Mouse (Mus musculus) layer of hippocampus, adult 8-10 months (tissue): Measurements from ENCODE around the gene Fgfr2. TPM values are rescaled to one million over a fixed set of nuclear protein-coding genes. Genes with fewer than 3 reads are reported as not detected.

Experiments used
- DNase-seq, 2 experiments: peaks; one replicate each; pipeline ENCODE4 v3.0.0; 2022; ENCODE audit warnings: low spot score in 2 of 2
- total RNA-seq, 4 experiments: library from RNA; stranded (reverse); gene quantifications; 2 replicates each; pipeline ENCODE4 v1.2.4; 2022

The Fgfr2 gene
- total RNA-seq, 4 experiments from 2014 or later: 60.7 to 72.9 (median 65.8) TPM

DNA sequence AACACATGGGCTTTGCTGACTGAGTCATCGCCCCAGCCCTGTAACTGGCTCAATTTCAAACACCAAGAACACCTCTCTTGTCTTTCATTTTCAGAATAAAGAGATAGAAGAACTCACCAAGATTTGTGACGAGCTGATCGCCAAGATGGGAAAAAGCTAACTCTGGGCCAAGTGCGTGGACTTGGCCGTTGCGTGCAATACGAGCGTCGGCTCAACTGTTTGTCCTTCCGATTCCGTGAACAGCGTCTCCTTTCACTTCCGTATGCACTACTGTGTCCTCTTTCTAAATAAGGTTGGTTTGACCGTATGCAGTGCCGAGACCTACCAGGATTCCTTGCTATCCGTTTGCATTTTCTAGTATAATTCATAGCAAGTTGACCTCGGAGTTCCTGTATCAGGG, 2359.0 kb downstream of the Fgfr2 start:
- DNase-seq: no peak

DNA sequence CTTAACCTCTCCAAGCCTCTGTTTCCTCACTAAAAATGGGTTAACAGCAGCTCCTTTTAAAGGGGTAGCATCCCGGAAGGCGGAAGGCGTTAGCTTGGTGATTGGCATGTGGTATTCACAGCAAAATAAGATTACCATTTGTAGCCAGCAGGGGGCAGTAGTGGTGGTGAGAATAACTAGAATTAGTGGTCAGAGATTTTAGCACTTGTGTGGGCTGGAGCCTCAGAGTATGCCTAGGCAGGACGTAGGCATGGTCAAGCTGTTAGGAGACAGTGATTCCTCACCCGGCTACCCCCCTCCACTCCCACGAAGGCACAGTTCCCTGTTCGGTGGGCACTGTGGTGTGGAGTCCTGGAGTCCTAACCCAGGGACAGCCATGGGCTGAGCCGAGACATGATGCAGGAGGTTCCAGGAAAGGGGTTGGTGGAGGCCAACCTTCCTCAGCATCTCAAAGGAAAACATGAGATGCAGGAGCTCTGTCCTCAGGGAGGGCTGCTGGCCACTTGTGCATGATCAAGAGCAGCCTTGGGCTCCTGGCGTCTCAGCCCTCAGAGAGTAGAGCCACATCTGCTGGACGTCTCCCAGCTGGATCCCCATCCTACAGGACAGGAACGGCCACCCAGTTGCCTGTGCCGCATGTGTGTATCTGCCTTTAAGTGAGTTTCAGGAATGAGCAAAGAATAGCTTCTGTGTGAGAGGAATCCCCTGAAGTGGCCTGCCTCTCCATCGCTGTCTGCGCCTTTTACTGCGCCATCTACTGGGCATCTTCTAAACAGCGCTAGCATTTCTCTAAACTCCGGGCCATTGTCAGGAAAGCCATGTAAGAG, 2360.9 kb downstream of the Fgfr2 start:
- DNase-seq: peak; percentile 58 to 77

DNA sequence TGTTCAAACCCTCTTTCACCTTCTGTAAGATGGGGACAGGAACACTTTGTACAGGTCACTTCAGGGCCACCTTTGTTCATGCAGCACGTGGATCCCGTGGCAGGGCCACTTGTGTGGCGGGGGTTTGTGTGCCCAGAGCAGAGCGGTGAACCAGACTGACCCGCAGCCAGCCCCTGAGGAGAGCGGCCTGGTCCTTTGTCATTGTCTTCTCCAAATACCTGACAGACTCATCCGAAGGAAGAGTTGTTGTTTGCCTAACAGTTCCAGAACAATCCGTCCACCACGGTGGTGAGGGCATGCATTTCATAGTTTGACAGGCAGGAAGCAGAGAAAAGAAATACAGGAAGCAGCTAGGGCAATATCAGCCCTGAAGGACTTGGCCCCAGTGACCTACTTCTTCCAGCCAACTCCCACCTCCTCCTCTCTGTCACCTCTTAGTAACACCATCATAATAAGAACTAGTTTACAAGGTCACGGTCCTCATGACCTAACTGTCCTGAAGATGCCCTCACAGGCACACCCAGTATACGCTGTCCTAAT, 2365.8 kb downstream of the Fgfr2 start:
- no peak for DNase-seq

DNA sequence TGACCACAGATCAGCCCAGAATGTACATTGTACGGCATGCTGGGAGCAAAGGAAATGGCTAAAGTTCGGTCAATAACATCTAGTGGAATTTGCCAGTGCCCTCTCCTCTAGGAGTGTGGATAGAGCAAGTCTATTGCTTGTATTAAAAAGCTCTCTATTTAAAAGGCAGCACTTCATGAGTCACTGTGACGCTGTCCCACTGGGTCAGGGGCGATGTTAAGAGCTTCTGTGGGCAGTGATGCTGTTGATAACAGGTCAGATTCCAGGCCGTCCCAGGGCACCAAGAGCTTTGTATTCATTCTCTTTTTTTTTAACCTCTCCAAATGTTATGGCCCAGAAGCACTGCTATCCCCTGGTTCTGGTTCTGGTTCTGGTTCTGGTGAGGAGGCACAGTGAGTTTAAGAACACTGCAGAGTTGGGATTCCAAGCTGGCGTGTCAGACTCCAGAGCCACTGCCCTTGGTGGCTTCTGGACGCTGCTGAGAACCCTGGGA, 2366.8 kb downstream of the Fgfr2 start:
- DNase-seq: no peak

DNA sequence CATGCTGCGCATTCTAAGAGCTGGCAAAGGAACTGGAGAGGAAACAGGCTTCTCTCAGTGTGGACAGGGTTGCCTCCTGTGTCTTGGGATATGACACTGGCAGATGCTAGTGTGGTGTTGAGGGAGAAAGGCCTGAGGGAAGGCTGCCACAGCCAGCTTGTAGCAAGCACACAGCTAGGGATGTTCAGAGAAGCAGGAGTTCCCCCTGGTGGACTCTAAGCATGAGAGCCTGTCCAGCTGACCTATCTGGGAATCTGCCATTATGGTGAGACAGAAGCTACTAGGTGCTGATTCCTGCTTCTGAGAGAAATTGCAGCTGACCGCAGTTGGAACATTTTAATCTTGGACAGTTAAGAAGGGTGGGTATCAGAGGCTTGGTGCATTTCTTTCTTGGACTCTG, 2368.4 kb downstream of the Fgfr2 start:
- no peak for DNase-seq

DNA sequence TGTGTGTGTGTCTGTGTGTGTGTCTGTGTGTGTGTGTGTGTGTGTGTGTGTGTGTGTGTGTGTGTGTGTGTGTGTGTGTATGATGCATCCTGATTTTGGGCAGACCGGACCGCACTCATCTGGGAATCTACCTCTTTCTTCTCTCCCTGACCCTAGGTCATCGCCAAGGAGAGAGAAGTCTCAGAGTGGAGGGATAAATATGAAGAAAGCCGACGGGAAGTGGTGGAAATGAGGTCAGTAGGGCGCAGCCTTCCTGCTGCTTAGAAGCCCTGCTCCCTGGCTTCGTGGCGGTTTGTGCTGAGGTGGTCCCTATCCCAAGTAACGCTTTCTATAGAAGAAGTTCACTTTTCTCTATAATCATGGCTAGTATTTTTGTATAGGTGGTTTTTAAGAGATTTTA, 2371.5 kb downstream of the Fgfr2 start:
- DNase-seq: no peak

DNA sequence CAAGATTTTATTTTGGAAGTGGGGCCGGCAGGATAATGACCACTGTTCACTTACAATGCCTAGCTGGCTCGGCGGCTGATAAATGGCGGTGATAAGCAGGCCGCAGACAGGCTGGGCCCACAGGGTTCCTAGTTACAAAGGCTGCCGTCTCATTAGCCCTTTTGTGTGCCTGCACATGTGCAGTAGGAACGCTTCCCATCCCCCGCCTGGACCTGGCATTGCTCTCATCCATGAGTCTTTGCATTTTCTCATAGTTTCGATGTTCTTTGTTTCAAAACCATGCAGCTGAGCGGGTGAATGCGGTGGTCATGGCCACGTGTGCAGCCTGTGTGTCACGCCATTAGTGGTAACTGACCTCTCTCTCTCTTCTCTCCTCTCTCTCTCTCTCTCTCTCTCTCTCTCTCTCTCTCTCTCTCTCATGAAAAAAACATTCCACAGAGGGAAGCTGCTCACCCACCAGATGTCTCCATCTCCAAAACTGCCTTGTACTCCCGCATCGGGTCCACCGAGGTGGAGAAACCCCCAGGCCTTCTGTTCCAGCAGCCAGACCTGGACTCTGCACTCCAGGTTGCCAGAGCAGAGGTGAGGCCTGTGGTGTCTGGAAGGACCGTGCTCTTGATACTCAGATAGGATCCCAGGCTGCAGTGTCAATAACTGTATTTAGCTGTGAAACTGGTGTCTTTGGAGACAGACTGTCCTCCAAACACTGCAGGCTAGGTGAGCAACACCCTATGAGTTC, 2372.2 kb downstream of the Fgfr2 start:
- peak in 1 of 2 experiments; percentile 35 for DNase-seq

DNA sequence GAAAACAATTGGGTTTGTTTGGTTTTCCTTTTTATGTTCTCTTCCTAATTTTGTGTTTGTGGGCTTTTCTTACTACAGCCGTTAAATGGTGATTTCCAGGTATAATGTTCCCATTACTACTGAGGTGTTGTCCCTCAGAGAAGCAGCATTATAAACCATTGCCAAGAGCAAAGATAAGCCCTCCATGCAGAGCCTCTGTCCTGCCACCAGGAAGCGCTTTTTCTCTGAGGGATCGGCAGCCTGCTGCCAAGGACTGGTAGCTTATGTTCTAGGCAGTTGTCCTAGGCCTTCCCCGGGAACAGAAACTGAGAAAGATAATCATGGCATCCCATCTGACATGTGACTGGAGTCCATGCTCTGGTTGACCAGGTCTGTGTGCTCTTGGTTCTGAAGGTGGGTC, 2374.0 kb downstream of the Fgfr2 start:
- no peak for DNase-seq

DNA sequence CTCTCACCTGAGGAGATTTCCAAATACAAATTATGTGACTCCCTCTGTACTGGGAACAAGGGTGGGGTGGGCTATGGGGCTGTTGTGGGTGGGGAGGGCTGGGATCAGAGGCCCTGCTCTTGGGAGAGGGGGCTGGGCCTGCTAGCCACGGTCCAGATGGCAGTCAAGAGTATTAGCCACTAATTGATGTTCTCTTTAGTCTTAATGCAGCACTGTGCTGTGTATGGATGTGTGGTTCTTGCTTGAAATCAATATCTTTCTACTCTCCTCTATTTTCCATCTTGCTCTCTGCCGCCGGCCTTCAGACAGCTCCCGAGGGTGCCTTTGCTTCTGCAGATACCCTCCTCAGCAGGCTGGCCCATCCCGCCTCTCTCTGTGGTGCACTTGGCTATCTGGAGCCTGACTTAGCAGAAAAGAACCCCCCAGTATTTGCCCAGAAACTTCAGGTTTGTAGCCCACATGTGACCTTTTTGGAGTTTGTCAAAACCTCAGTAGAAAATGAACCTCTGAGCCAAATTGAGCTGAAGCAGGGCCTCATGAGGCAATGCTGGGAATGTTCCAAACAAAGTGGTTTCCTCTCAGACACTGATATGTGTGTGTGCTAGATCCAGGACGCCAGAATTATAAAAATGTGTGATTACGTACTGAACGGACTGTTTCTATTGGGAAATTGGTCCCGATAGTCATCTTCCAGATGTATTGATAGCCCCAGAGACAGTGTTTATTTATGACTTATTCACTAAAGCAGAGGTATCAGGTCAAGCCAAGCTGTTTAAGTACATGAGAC, 2379.7 kb downstream of the Fgfr2 start:
- DNase-seq: no peak

DNA sequence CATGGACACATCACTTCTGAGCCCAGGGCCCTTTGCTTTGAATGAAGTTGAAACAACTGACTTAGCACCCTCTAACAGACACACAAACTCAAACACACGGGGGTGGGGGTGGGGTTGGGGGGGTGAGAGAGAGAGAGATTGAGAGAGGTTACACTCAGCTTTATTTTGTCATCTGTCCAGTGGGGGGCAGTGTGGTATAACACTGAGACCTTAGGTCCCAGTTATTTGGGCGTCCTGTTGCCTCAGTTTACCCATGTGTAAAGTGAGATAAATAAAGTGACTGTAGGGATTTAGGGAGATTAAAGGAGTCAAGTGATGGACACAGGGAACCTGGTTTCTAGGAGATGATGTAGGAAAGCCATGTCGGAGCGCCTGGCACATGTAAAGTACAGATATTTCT, 2382.1 kb downstream of the Fgfr2 start:
- no peak for DNase-seq

DNA sequence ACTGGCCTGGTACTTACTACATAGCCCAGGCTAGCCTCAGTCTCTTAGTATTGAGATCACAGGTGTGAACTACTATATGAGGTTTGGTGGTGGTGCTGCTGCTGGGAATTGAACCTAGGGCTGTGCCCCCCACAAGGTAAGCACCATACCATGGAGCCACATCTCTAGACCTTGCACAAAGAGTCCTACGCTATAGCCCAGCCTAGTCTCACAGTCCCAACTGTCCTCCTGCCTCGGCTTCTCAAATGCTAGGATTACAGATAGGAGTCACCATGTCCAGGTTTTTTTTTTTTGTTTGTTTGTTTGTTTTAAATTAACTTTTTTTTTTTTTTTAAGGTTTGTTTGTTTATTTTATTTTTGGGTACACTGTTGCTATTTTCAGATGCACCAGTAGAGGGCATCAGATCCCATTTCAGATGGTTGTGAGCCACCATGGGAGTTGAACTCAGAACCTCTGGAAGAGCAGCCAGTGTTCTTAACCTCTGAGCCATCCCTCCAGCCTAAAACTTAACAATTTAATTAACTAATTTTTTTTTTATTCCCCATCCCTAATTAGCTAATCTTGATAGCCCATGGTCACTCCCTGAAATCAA, 2388.9 kb downstream of the Fgfr2 start:
- DNase-seq: no peak

DNA sequence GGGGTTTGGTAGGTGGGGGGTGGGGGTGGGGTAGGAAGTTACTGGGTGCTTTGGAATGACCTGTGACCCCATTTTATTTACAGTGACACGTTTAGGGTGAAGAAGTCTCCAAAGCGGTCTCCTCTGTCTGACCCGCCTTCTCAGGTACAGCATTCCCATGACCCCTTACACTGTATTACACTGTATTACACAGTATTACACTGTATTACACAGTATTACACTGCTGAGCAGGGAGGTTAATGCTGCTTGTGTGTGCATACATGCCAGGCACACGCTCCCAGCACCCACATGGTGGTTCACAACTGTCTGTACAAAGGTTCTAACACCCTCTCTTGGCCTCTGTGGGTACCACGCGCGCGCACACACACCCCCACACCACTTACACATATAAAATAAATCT, 2389.7 kb downstream of the Fgfr2 start:
- no peak for DNase-seq

DNA sequence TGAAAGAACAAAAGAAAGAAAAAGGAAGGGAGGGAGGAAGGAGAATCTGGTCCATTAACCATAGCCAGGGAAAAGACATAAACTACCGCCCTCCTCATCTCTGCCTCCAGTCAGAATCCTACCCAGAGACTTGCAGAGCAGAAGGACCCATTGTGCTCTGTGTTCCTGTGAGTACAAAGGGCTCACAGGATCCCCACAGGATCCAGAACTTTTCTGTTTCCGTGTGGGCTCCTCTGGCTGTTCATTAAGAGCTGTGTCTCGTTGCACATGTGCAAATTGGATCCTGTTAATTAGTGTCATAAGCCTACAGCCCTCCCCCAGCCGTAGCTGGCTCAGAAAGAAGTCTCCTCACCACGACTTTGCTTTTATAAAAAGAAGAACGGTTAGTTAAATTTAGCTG, 2390.2 kb downstream of the Fgfr2 start:
- DNase-seq: no peak

DNA sequence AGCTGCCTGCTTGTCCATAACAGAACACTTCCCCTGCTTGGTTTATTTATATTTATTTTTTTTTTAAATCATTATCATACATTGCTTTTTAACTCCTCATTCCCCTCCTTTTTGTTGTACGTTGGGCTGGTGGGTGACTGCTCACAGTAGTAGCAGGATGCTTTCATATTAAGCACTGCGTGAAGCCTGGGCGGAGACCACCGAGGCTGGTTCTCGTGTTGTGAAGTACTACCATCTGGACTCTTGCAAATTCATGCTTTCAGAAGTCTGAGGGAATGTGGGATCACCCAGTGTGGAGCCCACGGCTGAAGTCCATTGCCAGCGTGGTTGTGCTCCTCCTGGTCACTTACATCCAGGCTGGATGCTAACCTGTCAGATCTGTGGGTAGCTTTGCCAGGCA, 2391.4 kb downstream of the Fgfr2 start:
- no peak for DNase-seq

DNA sequence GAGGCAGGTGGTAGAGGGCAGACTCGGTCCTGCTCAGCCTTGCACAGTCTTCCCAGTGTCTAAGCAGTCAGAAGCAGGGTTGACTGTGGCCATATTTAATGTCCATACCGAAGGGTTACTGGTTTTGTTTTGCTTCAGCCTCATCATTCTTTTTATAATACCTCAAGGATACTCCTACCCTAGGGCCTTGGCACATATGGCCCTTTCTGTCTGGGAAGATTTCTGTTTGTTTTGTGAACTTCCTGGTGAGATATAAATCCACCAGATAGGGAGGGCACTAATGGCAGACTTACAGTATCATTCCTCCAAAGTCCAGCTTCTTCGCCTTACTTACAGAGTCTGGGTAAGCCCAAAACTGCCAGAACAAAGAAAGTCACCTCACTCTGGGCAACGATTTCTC, 2395.6 kb downstream of the Fgfr2 start:
- no peak for DNase-seq

DNA sequence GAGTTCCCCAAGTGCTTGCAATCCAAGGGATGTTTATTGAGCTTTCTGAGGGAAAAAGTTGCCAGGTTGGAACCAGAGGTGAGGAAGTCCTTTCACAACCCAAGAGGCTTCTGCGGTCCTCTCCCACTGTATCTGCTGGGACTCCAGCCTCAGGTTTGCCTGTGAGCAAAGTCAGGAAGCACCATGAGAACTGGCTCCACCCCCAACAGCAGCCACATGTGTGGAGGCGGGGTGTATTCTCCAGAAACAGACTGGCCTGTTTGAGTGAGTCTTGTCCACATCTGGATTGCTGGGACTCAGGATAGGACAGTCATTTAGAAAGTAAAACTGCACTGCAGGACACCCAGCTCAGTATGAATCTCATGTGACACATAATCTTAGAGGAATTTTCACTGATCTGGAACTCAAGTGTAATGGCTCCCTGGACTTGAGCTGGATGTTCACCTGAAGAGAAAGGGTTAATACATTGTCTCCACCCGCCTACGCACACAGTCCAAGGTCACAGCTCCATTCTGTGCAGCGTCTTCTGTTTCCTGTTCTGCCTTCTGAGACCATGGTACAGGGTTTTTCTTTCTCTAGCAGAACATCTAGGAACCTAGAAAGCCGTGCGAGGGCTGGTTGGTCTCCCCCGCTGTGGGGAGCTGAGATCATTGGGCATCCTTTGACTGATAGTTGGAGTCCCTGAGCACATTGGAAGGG, 2396.3 kb downstream of the Fgfr2 start:
- DNase-seq: no peak

DNA sequence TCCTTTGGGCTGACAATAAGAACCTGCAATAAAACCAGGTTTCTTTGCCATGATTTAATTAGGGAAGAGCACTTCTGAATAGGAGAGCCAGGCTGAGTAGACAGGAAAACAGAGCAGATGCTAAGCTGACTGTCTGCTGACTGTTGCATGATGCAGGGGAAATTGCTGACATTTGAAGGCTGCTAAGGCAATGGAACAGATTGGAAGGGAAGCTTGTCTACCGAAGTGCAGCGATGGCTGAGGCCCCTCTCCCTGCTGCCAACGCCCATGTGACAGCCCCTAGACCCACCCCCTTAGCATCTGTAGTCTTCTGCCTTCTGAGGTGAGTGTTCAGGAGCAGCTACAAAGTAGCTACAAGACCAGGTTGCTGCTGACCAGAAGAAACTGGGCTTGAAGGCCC, 2397.0 kb downstream of the Fgfr2 start:
- peak; percentile 53 to 63 for DNase-seq

DNA sequence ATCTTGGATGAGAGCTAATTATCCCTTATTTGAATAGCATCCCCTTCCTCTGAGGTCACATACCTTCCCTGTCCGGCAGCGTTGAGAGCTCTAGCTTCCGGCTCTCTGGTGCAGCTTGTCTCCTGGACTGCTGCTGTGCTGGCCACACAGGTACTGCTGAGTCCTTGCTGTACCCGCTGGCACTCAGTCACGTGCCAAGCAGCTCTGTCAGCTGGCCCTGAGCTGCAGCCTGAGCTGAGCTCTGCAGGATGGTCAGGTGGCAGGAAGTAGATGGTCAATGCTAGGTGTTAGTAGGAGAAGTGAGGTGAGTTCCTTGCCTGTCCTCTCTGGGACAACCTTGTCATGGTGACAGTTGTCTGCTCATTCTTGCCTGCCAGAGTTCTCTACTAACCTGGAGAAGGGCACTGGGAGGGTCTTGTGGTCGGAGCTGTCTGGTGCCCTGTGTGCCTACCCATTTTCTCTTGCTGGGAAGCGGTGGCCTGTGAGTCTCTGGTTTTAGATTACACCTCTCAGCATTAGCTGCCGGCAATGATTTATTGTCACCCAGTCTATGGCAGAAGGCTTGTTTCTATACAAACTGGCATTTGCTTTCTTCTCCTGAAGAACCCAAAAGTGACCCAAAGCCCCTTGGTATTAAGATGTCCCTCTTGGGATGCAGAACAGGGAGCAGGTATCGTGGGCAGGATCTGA, 2402.4 kb downstream of the Fgfr2 start:
- no peak for DNase-seq

DNA sequence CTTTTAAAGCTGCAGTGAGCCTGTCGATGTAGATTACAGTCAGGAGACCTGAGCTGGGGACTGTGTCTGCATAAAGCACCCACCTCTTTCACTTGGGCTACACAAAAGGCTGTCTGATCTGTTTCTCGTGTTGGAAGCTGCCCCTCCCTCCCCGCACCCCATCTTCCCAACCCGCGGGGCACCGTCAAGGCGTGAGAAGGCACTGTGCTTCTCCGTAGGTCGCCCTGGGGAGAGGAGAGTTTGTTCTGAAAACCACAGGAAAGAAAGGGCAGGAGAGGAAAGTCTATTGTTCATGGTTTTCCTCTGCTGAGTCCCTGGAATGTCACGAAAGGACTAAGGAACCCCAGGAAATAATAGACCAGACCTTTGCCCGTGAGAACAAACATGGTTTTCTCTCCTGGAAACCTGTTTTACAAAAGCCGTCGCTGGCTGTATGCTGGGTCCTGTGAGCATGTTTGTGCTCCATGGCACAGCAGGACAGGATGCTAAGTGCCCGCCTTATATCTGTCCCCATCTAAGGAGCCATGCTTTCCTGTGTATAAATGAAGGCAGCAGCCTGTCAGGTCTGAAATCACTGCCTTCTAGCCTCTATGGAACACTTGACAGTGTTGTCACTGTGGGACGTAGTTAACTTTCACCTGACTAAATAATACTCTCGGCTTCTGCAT, 2403.1 kb downstream of the Fgfr2 start:
- no peak for DNase-seq
